Mouse (Mus musculus) midbrain, embryonic 10.5 days (tissue): ENCODE measurements around the gene Mdh1b. TPM values are rescaled to one million over a fixed set of nuclear protein-coding genes. Genes with fewer than 3 reads are reported as not detected.

ENCODE experiments used
- polyA plus RNA-seq: library from polyadenylated mRNA; unstranded; fragments of >200 nt; fragmentation: Nextera tagmentation; extraction: Ambion mirVana; gene quantifications from 2 replicates; pipeline ENCODE4 v1.2.1, GENCODE M21; 2016

Gene Mdh1b
- polyA plus RNA-seq, 1 experiment from 2014 or later = 0.09 TPM

Other genes starting within 250 kb of the Mdh1b start
- gene Gm39653, start 114.3 kb downstream of the Mdh1b start, polyA plus RNA-seq = not detected in 2 replicates
- not detected in 2 replicates for gene Dytn, start 43.4 kb downstream of the Mdh1b start, polyA plus RNA-seq
- 63.6 and 74.4 TPM in 2 replicates for gene Fastkd2, start 296 bp upstream of the Mdh1b start, polyA plus RNA-seq
- gene 4933402D24Rik, start 38.9 kb upstream of the Mdh1b start, polyA plus RNA-seq = 0.12 and 0.27 TPM in 2 replicates